Mouse (Mus musculus) bone marrow macrophage, adult 2 months (primary cell): ENCODE data around the gene Scaf8.

ENCODE experiments used
- CTCF ChIP-seq: IDR thresholded peaks from 2 replicates; pipeline ENCODE4 v1.5.1; 2012; ENCODE audit warnings: low read depth, mild to moderate bottlenecking, low read length, moderate library complexity
- POLR2A ChIP-seq: IDR thresholded peaks from 2 replicates; pipeline ENCODE4 v1.6.1; 2012; ENCODE audit warnings: mild to moderate bottlenecking, low read depth, low read length, borderline replicate concordance

DNA sequence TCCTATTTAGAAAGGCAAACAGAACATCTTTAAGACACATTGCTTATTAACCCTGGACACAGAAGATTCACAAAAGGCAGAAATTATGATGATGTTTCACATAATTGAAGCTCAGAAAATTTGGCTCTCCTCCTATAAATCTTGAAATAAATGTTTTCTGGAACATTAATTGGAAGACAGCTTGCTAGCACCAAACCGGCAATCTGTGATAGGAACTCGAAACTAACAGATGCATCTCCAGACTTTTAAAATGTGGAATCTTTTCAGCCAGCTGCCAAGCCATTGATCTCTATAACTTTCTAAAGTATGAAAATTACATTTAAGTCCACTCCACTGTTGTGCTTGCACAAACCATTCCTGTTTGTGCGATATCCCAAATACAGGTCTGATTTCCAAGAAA, 128.9 kb downstream of the Scaf8 start:
- TF ChIP-seq CTCF (no peak), POLR2A (no peak)
